Mouse (Mus musculus): ENCODE results near the gene Rcbtb1. TPM values are rescaled to one million over a fixed set of nuclear protein-coding genes. Genes with fewer than 3 reads are reported as not detected.
"Not testable (repeated sequence)": the region's sequence is repeated elsewhere in the genome, so short reads cannot be mapped to it uniquely, and the experiment has no call there.

The Rcbtb1 gene
- polyA plus RNA-seq, 1 experiment from 2014 or later, result 99.2 TPM

DNA sequence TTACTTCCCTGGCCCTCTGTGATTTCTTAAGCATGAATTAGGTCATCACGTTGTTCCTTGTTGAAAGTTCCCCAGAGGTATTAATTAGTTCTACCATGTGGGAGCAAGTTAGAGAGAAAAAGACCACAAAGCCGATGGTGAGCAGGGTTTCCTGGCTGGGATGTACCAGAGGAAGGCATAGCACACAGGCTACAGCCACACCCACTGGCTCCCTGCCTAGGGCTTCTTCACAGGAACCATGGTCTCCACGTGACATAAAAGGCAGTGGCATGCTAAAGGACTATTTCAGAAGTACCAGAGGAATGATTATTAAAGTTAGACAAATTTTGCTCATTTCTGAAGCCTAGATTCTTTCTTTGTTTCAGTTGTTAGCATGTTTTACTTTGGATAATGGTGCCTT is 18.2 kb downstream of the Rcbtb1 start:
- Histone ChIP-seq H3K27ac (no peak overlapping the region), H3K4me2 (replicated peaks) (no peak overlapping the region), H3K27me3 (no peaks in the 10 kb centered on the region), H3K9ac (no peak overlapping the region), H3K4me3 (no peak overlapping the region), H3K9me3 (replicated peaks) (no peaks in the 10 kb centered on the region), H3K4me1 (no peaks in the 10 kb centered on the region), H3K36me3 (peaks cover 81% of the 10 kb centered on the region)
- 85% methylated on average over 3 of the region's 3 CpGs for WGBS
- no peak for ATAC-seq (ENCODE audit: low FRiP score)

DNA sequence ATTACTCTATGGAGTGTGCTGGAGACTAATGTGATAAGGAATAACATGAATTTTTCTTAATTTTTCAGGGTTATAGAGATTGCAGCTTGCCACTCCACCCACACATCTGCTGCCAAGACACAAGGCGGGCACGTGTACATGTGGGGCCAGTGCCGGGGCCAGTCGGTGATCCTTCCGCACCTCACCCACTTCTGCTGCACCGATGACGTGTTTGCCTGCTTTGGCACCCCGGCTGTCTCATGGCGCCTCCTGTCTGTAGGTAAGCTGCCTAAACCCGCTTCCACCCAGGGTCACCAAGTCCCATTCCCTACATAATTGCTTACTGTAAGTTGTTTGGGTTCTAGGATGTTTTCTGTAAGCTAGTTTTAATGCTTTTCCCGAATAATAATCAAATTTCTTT is 25.2 kb downstream of the Rcbtb1 start:
- H3K9me3 ChIP-seq (replicated peaks), result no peaks in the 10 kb centered on the region
- H3K27ac ChIP-seq, result no peak overlapping the region
- no peak overlapping the region for H3K4me3 ChIP-seq
- H3K9ac ChIP-seq, result no peak overlapping the region
- no peaks in the 10 kb centered on the region for H3K4me1 ChIP-seq
- H3K27me3 ChIP-seq, result no peaks in the 10 kb centered on the region
- H3K36me3 ChIP-seq, result peaks cover 90% of the 10 kb centered on the region
- WGBS, result 96% methylated on average over 11 of the region's 11 CpGs
- ATAC-seq (ENCODE audit: low FRiP score), result no peak
- H3K4me2 ChIP-seq (replicated peaks), result no peak overlapping the region

GRCm38 (mm10) chr14:59229822-59230221 is 28.8 kb downstream of the Rcbtb1 start:
- Histone ChIP-seq H3K36me3 (peaks cover 91% of the 10 kb centered on the region), H3K27ac (no peak overlapping the region), H3K27me3 (no peaks in the 10 kb centered on the region), H3K4me1 (no peaks in the 10 kb centered on the region), H3K9me3 (replicated peaks) (no peaks in the 10 kb centered on the region), H3K9ac (no peak overlapping the region), H3K4me2 (replicated peaks) (no peak overlapping the region), H3K4me3 (no peak overlapping the region)
- no peak for ATAC-seq (ENCODE audit: low FRiP score)
- WGBS, result 94% methylated on average over 3 of the region's 3 CpGs

DNA sequence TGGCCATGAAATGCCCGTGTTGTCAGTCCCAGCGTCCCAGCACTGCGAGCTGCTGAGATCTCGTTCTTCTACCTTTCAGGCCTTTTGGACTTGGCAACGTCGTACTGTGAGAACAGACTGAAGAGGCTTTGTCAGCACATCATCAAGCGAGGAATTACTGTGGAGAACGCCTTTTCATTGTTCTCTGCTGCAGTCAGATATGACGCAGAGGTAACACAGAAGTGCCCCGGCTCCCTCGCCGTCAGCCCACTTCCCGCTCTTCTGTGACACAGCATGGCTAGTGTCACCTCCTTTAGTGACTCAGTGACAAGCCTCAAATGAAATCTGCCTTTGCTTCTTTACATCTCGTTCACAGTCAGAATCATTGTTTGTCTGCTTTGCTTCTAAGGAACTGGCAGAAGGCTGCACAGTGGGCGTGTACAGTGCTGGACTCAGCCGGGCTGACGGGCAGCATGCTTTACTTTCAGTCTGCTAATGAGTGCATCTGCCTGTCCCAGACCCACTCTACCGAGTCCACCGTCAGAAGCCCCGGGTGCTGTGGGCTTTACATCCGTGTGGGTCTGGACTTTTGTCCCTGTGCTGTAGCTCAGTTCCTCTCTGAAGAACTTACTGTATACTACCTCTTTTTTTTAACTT is 29.4 kb downstream of the Rcbtb1 start:
- Histone ChIP-seq H3K9ac (no peak overlapping the region), H3K36me3 (peaks cover 92% of the 10 kb centered on the region)

DNA sequence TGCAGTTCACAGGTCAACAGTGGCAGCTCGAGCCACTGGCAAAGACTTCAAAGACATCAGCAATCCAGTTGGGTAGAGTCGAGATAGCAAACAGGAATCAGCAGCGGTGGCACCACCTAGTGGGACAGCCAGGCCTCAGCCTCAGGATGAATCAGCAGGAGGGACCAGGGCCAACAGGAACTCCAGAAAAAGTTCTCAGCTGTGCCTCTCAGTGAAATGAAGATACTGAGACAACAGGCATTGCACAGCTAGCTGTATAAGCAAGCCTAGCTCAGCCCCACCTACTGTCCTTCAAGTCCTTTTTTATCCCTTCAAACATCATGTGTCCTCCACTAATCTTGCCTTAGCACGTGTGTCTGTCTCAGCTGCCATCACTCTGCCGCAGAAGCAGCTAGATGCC is 31.0 kb downstream of the Rcbtb1 start:
- H3K36me3 ChIP-seq, result peaks cover 92% of the 10 kb centered on the region
- WGBS, result 82% methylated on average over 5 of the region's 5 CpGs

More for the DNA sequence above, 29.4 kb downstream of the Rcbtb1 start:
- ATAC-seq (ENCODE audit: low FRiP score), result no peak
- 86% methylated on average over 21 of the region's 21 CpGs for WGBS
- H3K4me2 ChIP-seq (replicated peaks), result no peak overlapping the region
- no peaks in the 10 kb centered on the region for H3K27me3 ChIP-seq
- no peak overlapping the region for H3K27ac ChIP-seq
- no peak overlapping the region for H3K4me3 ChIP-seq
- H3K4me1 ChIP-seq, result no peaks in the 10 kb centered on the region
- no peaks in the 10 kb centered on the region for H3K9me3 ChIP-seq (replicated peaks)

DNA sequence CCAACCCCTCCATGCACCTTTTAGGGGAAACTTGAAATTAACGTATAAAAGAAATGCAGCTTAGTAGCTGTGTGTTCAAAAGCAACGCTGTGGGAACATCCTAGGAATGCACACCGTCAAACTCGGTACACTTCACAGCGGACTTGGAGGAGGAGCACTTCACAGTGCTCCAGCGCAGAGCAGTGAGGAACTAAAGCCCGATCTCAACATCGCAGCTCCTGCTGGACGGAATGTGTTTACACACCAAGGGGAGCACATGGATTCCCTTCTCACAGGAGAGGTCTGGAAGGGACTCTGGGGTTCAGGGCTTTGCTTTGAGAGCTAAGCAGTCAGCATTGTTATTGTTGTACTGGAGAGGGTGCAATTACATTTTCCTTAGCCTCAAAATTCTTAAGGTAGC is 32.6 kb downstream of the Rcbtb1 start:
- no peak for ATAC-seq (ENCODE audit: low FRiP score)
- no peak overlapping the region for H3K4me3 ChIP-seq
- H3K36me3 ChIP-seq, result peaks cover 93% of the 10 kb centered on the region

More for the DNA sequence above, 31.0 kb downstream of the Rcbtb1 start:
- Histone ChIP-seq H3K4me3 (no peak overlapping the region), H3K4me1 (no peaks in the 10 kb centered on the region), H3K27me3 (no peaks in the 10 kb centered on the region), H3K4me2 (replicated peaks) (no peak overlapping the region), H3K9me3 (replicated peaks) (no peaks in the 10 kb centered on the region), H3K27ac (no peak overlapping the region), H3K9ac (no peak overlapping the region)
- no peak for ATAC-seq (ENCODE audit: low FRiP score)

GRCm38 (mm10) chr14:59250350-59250749 is 49.3 kb downstream of the Rcbtb1 start:
- 73% methylated on average over 5 of the region's 5 CpGs for WGBS
- H3K4me2 ChIP-seq (replicated peaks); H3K4me1 ChIP-seq; H3K9ac ChIP-seq; H3K4me3 ChIP-seq; H3K27me3 ChIP-seq; ATAC-seq (ENCODE audit: low FRiP score); H3K27ac ChIP-seq; H3K36me3 ChIP-seq; H3K9me3 ChIP-seq (replicated peaks): not testable (repeated sequence)

More for the DNA sequence above, 32.6 kb downstream of the Rcbtb1 start:
- H3K9me3 ChIP-seq (replicated peaks), result no peaks in the 10 kb centered on the region; the same call in 1 of the 2 replicates
- H3K4me2 ChIP-seq (replicated peaks), result no peak overlapping the region
- no peaks in the 10 kb centered on the region for H3K4me1 ChIP-seq
- H3K27ac ChIP-seq, result no peak overlapping the region
- H3K9ac ChIP-seq, result no peak overlapping the region
- 96% methylated on average over 9 of the region's 9 CpGs for WGBS
- H3K27me3 ChIP-seq, result no peaks in the 10 kb centered on the region

- H3K27me3 ChIP-seq; H3K9me3 ChIP-seq (replicated peaks); ATAC-seq (ENCODE audit: low FRiP score); H3K4me2 ChIP-seq (replicated peaks); H3K27ac ChIP-seq; H3K4me3 ChIP-seq; H3K9ac ChIP-seq; H3K36me3 ChIP-seq; H3K4me1 ChIP-seq: not testable (repeated sequence)
- 85% methylated on average over 1 of the region's 1 CpGs for WGBS
These were observed 54.9 kb downstream of the Rcbtb1 start for GRCm38 (mm10) chr14:59255861-59256260.

GRCm38 (mm10) chr14:59260056-59260455 is 59.0 kb downstream of the Rcbtb1 start, which contains the start of gene Gm6904:
Gm6904 (minus strand) TSS chr14:59260216.
- Histone ChIP-seq H3K27me3 (no peaks in the 10 kb centered on the region), H3K9ac (no peak within 1 kb of the TSS), H3K4me1 (no peaks in the 10 kb centered on the region), H3K27ac (no peak within 1 kb of the TSS), H3K36me3 (no peaks in the 10 kb centered on the region), H3K4me3 (no peak within 1 kb of the TSS), H3K9me3 (replicated peaks) (no peaks in the 10 kb centered on the region), H3K4me2 (replicated peaks) (no peak within 1 kb of the TSS)
- 82% methylated on average over 3 of the region's 3 CpGs for WGBS
- no peak for ATAC-seq (ENCODE audit: low FRiP score)

GRCm38 (mm10) chr14:59274961-59275360 is 74.0 kb downstream of the Rcbtb1 start:
- H3K27me3 ChIP-seq; H3K9ac ChIP-seq; H3K27ac ChIP-seq; H3K4me3 ChIP-seq; H3K4me1 ChIP-seq; ATAC-seq (ENCODE audit: low FRiP score); H3K9me3 ChIP-seq (replicated peaks); H3K36me3 ChIP-seq; H3K4me2 ChIP-seq (replicated peaks): not testable (repeated sequence)
- WGBS, result 93% methylated on average over 4 of the region's 4 CpGs

Other genes starting within 250 kb of the Rcbtb1 start
- not detected in 2 replicates for gene 1700129C05Rik, start 58.3 kb upstream of the Rcbtb1 start, polyA plus RNA-seq (2016; fragmentation: Nextera tagmentation; extraction: Ambion mirVana)
- not detected in 2 replicates for gene Gm5142, start 22.5 kb upstream of the Rcbtb1 start, polyA plus RNA-seq (2016; fragmentation: Nextera tagmentation; extraction: Ambion mirVana)
- gene Gm6904, start 59.0 kb downstream of the Rcbtb1 start, polyA plus RNA-seq (2016; fragmentation: Nextera tagmentation; extraction: Ambion mirVana), result not detected in 2 replicates
- not detected in 2 replicates for gene Phf11a, start 96.3 kb downstream of the Rcbtb1 start, polyA plus RNA-seq (2016; fragmentation: Nextera tagmentation; extraction: Ambion mirVana)
- gene Phf11b, start 140.1 kb downstream of the Rcbtb1 start, polyA plus RNA-seq (2016; fragmentation: Nextera tagmentation; extraction: Ambion mirVana), result 0.22 TPM in 1 of 2 replicates, not detected in the other
- 0.53 and 0.61 TPM in 2 replicates for gene Phf11d, start 164.3 kb downstream of the Rcbtb1 start, polyA plus RNA-seq (2016; fragmentation: Nextera tagmentation; extraction: Ambion mirVana)
- 0.51 and 0.80 TPM in 2 replicates for gene Phf11c, start 194.2 kb downstream of the Rcbtb1 start, polyA plus RNA-seq (2016; fragmentation: Nextera tagmentation; extraction: Ambion mirVana)
- 9.6 and 11.6 TPM in 2 replicates for gene Setdb2, start 239.7 kb downstream of the Rcbtb1 start, polyA plus RNA-seq (2016; fragmentation: Nextera tagmentation; extraction: Ambion mirVana)
- 35.8 and 39.9 TPM in 2 replicates for gene Cab39l, start 239.8 kb downstream of the Rcbtb1 start, polyA plus RNA-seq (2016; fragmentation: Nextera tagmentation; extraction: Ambion mirVana)

All from hindbrain, embryonic 12.5 days (tissue).